Mouse (Mus musculus) erythroblast, embryonic 14.5 days (primary cell): ENCODE measurements around the gene Dcun1d1.

ENCODE experiments used
- GATA1 ChIP-seq: IDR thresholded peaks from 2 replicates; pipeline ENCODE4 v1.6.1; 2012; ENCODE audit warnings: low read length, inconsistent platforms, mixed read lengths
- TAL1 ChIP-seq: IDR thresholded peaks from 3 replicates; pipeline ENCODE4 v1.6.1; 2012; ENCODE audit warnings: low read length, inconsistent platforms, mixed read lengths

DNA sequence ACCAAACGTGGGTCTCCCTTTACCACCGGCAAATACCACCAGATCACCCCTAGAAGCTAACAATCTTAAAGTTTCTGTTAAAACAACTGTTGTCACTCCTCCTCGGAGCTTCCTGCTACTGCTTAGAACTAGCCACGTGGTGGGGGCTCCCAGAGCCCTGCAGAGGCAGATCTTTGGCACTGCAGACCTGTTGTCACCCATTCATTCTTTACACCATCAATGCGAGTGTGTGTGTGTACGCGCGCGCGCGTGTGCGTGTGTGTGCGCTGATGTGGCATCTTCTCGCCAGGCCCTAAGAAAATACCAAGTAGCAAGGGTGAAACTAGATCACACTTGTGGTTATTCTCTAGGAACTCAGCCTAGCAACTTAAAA, 3.9 kb downstream of the Dcun1d1 start:
- TF ChIP-seq GATA1 (no peak), TAL1 (no peak)
